Mouse (Mus musculus): Measurements from ENCODE around the gene Gm9817.
"Not testable (repeated sequence)": the region's sequence is repeated elsewhere in the genome, so short reads cannot be mapped to it uniquely, and the experiment has no call there.

The Gm9817 gene

DNA sequence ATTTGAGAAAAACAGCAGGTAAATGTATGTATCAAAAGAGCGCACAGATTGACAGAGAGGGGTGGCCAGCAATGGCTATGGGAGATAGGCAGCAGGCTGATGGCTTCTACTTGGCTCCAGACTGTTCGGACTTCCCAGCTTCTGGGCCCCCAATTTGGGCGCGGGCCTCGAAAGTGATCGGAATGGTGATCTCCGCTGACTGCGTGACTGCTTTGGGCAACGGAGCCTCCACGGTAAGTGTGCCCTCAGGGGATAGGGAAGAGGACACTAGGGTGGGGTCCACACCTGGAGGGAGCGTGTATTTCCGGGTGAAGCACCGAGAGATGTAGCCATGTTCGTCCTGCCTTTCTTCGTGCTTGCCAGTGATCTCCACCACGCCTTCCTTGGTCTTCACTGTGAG is at the start of gene Gm9817:
Gene Gm9817 (plus strand): TSS at position 301 of the 400 bp plus-strand sequence.
- not testable (repeated sequence) for DNase-seq (ENCODE audit: low spot score)

DNA sequence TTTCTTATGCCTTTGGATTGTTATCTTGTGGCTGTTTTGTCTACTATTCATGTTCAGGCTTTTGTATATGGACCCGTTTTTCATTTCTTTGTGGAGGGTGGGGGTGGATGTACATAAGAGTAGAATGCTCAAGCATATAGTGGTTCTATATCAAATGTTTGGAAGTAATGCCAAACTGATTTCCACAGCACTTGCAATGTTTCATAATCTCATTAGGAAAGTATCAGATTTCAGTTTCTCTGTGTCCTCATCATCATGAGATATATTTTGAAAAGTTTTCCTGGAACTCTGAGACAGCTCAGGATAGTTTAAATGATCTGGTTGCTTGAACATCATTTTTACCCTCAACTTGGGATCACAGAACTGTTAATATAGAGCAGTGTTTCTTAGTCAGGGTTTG is 48.7 kb upstream of the Gm9817 start:
- DNase-seq (ENCODE audit: low spot score), result no peak

DNA sequence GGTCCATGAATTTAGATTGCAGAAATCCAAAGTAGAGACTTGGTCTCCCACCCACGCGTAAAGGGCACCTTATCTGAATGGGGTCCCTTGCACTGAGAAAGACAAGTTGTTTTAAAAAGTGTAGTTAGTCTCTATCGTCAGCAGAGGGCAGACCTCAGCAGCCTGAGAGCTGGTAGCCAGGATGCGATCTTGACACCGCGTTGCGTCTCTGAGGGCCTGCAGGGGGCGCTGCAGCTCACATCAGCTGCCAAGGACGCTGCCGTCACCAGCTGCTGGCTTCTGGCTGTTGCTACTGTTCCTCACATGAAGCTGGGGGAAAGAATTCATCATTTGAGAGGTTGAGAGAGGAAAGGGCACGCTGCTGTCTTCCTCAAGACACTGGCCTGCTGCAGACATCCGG is 47.7 kb upstream of the Gm9817 start:
- peak; percentile 69 for DNase-seq (ENCODE audit: low spot score)

DNA sequence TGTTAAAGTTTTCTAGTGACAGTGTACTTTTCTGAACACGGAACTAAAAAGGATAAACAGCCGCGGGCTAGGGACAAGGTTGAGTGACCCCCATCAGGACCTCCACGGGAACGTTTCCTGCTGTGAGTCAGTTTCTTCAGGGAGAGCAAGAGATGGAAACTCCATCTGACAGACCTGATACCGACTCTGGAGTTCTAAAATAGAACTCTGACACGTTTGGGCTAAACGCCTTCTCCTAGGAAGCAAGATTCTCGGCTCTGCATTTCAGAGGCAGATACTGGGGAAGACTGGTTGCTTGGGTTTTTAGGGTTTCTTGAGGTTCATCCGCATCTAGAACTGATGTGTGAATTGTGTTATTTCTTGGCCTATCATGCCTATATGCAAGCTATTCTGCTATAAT is 47.2 kb upstream of the Gm9817 start:
- no peak for DNase-seq (ENCODE audit: low spot score)

DNA sequence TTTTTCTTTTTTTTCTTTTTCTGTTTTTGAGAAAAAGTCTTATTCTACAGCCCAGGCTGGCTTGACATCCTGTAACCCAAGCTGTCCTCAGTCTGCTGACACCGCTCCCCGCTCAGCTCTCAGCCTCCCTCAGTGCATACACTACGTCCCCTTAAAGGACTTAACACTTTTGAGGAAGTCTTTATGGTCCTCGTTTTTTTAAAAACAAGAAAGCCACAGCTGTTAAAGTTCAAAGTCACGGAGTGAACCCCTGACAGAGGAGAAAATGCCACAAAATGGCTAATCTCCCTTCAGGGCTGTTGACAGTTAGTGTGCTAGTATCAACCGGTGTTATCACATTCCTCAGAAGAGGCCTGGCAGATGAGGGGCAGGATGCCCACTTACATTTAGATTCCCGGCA is 46.7 kb upstream of the Gm9817 start:
- no peak for DNase-seq (ENCODE audit: low spot score)

DNA sequence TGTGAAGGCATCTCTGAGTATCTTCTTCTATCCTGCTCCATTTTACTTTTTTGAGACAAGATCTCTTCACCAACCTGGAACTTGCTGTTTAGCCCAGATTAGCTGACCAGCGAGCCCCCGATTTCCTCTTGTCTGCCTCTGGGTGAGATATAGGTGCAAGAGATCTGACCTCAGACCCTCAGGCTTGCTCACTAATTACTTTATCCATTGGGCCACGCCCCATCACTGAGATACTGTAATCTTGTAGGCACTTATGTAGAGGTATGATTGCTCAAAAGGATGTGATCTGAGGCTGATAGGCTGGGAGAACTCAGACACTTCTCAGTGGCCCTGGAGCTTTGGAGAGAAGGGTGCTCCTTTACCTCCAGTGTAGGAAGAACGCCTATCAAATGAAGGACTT is 46.0 kb upstream of the Gm9817 start:
- DNase-seq (ENCODE audit: low spot score), result no peak

DNA sequence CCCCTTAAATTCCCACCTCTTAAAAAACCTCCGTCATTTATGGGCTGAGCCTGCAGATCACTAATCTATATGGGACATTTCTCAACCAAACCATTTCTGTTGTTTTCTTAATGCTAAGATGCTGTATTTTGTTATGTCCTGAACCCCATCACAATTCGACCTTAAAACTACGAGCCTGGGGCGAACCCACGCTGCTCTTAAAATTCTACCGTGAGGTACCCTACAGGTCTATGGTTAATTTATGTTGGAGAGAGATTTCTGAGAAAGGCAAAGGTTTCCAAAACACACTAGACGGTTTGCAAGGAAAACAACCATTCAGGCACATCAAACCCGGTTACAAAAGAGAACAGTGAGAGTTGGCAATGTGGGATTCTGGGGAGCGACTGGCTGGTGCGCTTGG is 45.1 kb upstream of the Gm9817 start:
- no peak for DNase-seq (ENCODE audit: low spot score)

DNA sequence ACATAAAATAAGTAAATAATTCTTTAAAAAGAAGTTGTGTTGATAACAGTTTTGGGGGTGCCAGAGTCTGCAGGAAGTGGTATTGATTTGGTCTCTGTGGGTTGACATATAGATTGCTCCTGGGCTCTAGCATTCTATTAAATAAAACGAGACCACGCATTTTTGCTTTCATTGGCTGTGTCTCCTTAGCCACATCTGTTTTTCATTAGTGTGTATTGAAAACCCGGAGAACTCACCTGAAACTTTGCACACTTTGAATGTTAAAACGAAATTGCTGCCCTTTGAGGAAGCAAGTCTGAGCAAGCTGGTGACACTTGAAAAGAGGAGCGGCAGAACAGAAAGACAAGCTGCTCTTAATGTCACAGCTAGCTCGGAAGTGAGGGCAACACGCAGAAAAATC is 43.7 kb upstream of the Gm9817 start:
- DNase-seq (ENCODE audit: low spot score), result no peak

DNA sequence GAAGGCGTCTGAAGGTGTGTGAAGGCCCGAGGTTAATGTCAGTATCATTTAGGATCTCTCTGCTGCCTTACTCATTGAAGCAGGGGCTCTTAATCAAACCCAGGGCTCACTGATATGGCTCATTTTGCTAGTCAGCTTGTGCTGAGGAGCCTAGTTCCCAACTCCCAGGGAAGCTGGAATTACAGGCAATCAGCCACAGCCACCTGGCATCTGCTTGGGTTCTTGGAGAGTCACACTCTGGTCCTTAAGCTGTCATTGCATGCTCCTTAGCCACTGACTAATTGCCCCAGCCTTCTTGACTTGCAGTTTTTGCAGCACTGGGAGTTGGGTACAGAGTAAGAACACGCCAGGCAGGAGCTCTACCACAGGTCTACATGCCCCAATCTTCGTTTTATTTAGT is 42.1 kb upstream of the Gm9817 start:
- no peak for DNase-seq (ENCODE audit: low spot score)

DNA sequence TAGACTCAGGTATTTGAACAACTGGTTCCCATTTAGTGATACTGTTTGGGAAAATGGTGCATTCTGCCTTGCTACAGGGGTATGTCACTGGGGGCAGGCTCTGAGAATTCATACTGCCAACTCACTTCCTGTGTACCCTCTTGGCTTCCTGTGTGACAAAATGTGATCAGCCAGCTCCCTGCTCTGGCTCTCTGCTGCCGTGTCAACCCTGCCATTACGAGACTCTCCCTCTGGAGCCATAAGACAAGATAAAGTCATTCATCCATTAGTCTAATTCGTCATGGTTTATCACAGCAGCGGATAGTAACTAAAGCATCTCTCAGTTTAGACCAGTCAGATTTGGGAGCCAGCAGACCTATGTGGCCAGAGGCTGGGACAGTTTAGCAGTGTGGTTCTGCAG is 38.3 kb upstream of the Gm9817 start:
- no peak for DNase-seq (ENCODE audit: low spot score)

DNA sequence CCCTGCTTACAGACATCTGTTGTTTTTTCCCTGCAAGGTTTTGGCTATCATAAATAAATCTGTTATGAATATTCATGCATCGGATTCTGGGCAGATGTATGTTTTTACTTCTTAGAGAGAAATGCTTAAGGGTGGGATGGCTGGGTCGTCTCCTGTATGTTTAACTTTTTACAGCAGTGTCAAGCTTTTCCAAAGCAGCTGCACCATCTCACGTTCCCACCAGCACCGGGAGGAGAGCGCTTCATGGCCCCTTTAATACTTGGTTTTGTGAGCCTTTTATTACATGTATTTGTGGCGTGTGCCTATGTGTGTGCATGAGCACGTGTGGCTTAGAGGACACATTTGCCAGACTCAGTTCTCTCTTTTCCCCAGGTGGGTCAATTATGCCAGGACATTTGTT is 37.8 kb upstream of the Gm9817 start:
- no peak for DNase-seq (ENCODE audit: low spot score)

DNA sequence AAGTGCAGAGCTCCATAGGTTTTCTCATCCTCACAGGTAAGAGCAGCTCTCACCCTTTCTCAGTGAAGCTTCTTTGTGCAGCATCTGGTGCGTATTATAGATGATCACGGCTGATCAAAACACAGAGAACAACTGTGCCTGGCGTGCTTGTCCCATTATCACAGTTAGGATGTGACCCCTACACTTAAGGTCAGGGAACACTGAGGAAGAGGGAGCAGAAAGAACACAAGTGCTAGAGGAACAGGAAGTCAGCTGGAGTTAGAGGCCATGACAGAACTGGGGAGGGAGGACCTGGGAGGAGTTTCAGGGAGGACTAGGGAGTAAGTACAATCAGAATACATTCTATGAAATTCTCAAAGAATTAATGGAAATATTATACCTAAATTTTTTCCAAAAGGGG is 35.0 kb upstream of the Gm9817 start:
- no peak for DNase-seq (ENCODE audit: low spot score)

DNA sequence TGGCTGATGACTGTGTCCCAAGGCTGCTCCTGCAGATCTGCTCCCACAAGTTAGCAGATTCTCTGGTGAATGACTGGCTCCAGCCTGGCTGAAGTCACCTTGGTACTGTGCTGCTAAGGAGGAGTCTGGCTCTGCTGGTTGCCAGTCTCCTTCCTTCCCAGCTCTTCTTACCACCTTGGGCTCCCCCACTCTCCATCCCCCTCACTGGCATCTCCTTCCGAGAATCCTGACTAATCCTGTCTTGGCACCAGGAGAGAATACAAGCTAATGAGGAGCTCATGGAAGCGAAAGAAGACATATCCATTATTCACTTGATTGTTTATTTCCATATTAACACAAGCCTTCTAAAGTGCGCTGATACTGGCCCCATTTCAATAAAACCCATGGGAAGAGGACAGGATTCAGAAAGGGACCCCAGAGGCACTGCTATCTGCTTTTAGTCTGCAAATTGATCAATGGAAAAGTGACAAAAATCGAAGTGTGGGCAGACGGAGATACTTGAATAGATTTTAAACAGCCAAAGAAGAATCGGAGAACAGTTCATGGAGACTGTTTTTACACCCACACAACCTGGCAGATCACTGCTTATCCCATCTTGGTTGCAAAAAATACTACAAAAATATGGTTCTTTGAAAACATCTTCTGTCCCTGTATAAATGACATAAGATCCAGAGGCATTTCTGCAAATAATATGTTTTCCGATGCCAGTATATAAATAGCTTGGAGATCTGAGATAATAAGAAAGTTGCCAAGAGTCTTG is 29.1 kb upstream of the Gm9817 start:
- DNase-seq (ENCODE audit: low spot score), result no peak

DNA sequence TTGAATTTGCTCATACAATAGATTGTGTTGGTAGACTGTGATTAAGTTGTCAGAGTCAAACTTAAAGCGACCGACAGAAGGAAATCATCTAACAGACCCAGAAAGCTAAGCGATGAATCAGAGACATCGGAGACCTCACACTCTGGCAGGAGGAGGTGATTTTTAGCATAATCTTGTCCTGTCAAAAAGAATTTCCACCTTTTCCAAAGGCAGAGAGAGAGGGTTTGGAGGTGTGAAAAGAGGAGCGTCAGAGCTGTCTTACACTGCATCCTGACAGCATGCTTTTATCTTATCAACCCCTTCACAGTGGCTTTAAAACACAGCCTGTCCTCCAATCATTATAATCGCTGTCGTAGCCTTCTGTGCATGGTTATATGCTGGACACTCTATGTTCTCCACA is 25.7 kb upstream of the Gm9817 start:
- DNase-seq (ENCODE audit: low spot score), result no peak

DNA sequence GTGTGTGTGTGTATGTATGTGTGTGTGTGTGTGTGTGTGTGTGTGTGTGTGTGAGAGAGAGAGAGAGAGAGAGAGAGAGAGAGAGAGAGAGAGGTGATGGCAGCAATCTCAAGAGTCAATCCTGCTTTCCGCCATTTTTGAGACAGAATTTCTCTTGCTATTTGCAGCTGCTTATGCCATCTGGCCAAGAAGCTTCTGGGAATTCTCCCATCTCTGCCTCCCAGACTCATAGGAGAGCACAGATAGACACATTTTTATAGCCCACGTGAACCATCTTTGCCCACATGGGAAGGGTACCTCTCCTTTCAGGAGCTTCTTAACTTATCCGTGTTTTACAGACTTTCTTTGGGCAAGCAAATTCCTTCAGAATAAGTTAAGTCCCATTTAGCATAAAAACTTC is 24.6 kb upstream of the Gm9817 start:
- DNase-seq (ENCODE audit: low spot score), result no peak

DNA sequence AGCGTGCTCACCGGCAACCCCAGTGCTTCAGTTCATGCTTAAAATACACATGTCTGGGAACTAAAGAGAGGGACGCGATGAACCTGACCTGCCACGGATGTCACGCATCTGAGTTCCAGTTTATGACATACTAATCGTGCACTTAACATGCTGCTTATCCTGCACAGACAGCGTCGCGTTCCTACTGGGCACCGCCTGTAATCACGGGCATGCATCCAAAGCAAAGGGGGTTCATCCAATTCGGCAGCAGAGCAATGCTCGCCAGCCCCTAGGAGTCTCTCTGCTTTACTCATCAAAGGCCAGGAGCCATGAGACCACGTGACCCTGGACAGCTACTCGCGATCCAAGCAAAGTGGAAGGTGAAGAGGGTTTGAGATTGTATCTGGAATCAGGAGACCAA is 19.3 kb upstream of the Gm9817 start:
- DNase-seq (ENCODE audit: low spot score), result no peak

DNA sequence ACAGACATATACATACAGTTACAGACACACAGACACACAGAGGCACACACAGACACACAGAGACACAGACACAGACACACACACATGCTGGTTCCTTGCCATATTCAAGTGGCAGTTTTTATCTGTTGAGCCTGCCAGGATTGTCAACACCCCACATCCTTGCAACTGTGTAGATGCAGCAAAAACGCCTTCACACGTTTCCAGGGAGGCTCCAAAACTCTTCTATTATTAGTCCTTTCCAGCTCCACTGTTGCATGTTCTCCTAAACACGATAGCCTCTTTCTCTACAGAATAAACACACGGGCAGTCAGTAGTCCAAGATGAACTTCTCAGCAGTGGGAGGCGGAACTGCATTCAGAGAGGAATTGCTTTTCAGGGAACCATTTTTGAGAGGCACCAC is 15.3 kb upstream of the Gm9817 start:
- DNase-seq (ENCODE audit: low spot score), result no peak

DNA sequence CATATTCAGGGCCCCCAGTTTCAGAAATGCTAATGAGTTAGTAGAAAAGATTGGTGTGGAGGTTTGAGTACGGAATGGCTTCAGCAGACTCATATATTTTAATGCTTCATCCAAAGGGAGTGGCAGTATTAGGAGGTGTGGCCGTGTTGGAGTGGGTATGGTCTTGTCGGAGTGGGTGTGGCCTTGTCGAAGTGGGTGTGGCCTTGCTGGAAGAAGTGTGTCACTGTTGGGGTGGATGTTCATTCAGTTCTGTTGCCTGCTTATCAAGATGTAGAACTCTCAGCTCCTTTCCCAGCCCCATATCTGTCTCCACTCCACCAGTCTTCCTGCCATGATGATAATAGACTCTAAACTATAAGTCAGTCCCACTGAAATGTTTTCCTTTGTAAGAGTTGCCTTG is 13.5 kb upstream of the Gm9817 start:
- no peak for DNase-seq (ENCODE audit: low spot score)

DNA sequence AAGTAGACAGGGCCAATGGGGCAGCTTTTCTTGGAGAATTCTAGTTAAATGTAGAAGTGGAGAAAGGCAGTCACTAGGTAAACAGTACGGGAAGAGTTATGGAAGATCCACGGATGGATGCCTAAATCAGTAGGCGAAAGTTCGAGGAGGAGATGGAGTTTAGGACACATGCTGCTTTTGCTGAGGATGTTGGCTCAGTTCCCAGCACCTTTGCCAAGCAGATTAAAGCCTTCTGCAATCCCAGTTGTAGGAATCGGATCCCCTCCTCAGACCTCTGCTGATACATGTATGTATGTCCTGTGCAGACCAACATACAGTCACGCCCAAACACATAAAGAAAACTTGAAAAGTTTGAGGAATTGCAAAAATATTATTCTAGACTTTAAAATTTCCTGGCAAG is 8.1 kb upstream of the Gm9817 start:
- DNase-seq (ENCODE audit: low spot score), result no peak

DNA sequence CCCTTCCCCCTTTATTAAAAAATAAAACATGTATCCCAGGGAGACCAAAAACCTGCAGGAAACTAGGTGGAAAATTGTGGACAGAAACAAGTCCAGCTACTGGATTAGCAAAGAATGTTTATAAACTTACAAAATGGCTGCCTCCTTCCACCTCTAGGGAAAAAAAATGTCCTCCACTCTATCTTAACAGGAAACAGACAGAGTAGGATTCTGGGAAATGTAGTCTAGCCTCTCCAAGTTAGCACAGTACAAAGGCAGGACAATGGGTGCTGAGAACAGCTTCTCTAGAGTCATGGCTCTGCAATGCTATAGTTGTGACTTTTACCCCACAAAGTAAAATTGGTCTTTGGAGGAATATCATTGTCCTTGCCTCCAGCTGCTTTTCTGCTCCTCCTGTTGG is 3.5 kb upstream of the Gm9817 start:
- DNase-seq (ENCODE audit: low spot score), result no peak

DNA sequence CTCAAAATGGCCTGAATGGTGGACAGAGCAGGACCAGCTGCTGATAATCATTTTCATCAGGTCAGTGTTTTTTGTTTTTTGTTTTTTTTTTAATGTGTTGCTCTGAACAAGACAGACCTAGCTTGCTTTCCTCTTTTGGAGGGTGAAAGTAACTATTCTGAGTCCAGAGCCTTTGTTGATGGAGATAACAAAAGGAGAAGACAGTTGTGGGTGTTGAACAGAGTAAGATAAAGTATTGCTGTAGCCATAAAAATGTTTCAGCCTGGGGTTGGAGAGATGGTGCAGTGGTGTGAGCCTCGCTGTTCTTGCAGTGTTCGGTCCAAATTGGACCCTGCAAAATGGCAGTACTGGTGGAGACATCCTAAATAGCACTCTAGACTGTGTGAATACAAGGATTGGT is 2.8 kb upstream of the Gm9817 start:
- no peak for DNase-seq (ENCODE audit: low spot score)

DNA sequence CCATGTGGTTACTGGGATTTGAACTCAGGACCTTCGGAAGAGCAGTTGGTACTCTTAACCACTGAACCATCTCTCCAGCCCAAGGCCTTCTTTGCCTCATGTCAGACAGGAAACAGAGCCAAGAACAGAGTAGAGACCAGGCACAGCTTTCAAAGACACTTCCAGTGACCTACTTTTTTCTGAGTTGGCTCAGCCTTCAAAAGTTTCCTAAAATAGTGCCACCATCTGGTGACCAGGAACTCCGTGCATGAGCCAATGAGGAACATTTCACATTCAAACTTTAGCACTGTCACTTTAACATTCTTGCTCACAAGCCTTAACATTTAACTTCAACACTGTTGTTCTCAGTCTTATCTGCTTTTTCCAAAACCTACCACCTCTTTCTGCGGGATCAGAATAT is 2.3 kb downstream of the Gm9817 start:
- DNase-seq (ENCODE audit: low spot score), result no peak

DNA sequence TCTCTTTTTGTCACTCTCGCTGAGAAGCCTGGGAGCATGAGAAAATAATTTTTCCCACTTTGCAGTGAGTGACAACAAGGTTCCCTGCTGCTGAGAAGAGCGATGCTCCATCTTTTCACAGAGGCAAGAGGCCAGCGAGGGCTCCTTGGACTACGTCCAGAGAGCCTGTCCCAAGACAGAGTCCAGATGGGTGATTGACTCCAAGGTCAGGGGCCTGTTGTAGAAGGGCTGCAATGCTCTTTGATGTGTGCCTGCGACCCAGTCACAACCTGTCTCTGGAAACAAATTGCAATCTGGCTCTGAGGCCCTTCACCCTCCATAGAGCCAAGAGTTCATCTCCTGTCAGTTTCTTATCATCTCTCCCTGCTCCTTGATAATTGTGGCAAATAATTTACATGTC is 5.2 kb downstream of the Gm9817 start:
- no peak for DNase-seq (ENCODE audit: low spot score)

DNA sequence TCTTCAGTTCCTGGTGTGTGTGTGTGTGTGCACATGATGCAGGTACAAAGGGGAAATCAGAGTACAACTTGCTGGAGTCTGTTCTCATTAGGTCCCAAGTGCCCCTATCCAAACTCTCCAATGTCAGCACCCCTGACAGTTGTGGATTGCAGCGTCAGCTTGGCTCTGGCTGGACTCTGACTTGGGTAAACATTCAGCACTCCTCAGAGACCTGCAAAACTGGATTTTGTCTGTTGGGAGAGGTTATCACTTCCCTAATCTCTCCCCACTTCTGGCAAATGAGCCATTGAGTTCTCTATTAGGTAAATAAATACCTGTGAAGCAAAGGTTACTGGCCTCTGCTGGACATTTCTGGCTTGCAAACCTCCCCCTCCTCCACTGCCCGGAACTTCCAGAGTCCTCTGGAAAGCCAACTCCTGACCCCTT is 10.3 kb downstream of the Gm9817 start:
- DNase-seq (ENCODE audit: low spot score), result no peak

DNA sequence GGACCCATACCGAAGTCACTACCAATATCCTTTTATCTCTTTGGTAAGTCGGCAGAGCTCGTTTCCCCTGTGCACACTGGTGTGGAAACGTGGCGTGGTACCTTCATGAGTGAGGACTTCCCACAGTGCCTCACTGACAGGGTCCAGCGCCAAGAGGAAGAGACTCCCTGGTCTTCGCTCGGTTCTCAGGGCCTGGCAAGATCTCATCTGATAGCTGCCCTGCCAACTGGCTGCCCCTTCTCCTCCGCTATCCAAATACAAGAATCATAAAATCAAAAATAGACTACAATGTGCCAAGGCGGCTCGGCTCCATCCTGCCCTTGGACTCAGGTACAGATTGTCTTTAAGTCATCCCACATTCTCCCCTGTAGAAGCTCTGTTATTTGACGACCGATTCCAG is 11.4 kb downstream of the Gm9817 start:
- no peak for DNase-seq (ENCODE audit: low spot score)

Data from urinary bladder, postnatal 10 days (tissue).